Mouse (Mus musculus) neural tube, embryonic 14.5 days (tissue): ENCODE measurements around the gene Cfap97d2. TPM values are rescaled to one million over a fixed set of nuclear protein-coding genes. Genes with fewer than 3 reads are reported as not detected.

Experiments
- ATAC-seq: fragments of 200-750 bp; cut with Nextera tagmentation; 2 replicates; pipeline ENCODE4 v1.8.0; 2017; ENCODE audit warnings: low read depth, mild to moderate bottlenecking, moderate TSS enrichment, moderate library complexity
- H3K27ac ChIP-seq: fragments of 300-500 bp; sonication (generic); 2 replicates; pipeline ENCODE4 v1.5.1; 2014; ENCODE audit warnings: low read depth, mild to moderate bottlenecking, control low read depth, low read length, moderate library complexity, mixed read lengths
- H3K27me3 ChIP-seq: fragments of 300-500 bp; sonication (generic); 2 replicates; pipeline ENCODE4 v1.6.1; 2014; ENCODE audit warnings: low read length; ENCODE audit not compliant: control insufficient read depth, insufficient read depth
- H3K36me3 ChIP-seq: fragments of 300-500 bp; sonication (generic); 2 replicates; pipeline ENCODE4 v1.6.1; 2014; ENCODE audit warnings: low read length, mixed read lengths; ENCODE audit not compliant: control insufficient read depth, insufficient read depth
- H3K4me1 ChIP-seq: fragments of 300-500 bp; sonication (generic); 2 replicates; pipeline ENCODE4 v1.6.1; 2014; ENCODE audit warnings: low read length; ENCODE audit not compliant: control insufficient read depth, insufficient read depth
- H3K4me2 ChIP-seq: fragments of 300-500 bp; sonication (generic); 2 replicates; pipeline ENCODE4 v1.6.1; 2014; ENCODE audit warnings: mild to moderate bottlenecking, low read depth, low read length, control low read depth
- H3K4me3 ChIP-seq: fragments of 300-500 bp; sonication (generic); 2 replicates; pipeline ENCODE4 v1.5.1; 2014; ENCODE audit warnings: low read depth, low read length, control low read depth, mixed read lengths
- H3K9ac ChIP-seq: fragments of 300-500 bp; sonication (generic); replicated peaks from 2 replicates; pipeline ENCODE4 v1.6.1; 2014; ENCODE audit warnings: low read depth, mild to moderate bottlenecking, control low read depth, low read length, mixed read lengths
- H3K9me3 ChIP-seq: fragments of 300-500 bp; sonication (generic); 2 replicates; pipeline ENCODE4 v1.6.1; 2016; ENCODE audit warnings: low read length; ENCODE audit not compliant: control insufficient read depth
- WGBS: fragments of 180-500 bp; shearing (Covaris S2); extraction: QIAGEN DNeasy Blood & Tissue Kit; methylation state at CpG from one replicate; pipeline ENCODE4 v1.1.7; 2014; 5-methylcytosine and 5-hydroxymethylcytosine counted together
- polyA plus RNA-seq: library from polyadenylated mRNA; unstranded; fragments of >200 nt; fragmentation: Nextera tagmentation; extraction: Ambion mirVana; gene quantifications from 2 replicates; pipeline ENCODE4 v1.2.1, GENCODE M21; 2014

Cfap97d2 gene
- polyA plus RNA-seq, 1 experiment from 2014 or later, result 1.2 TPM

- Histone ChIP-seq H3K36me3 (peaks cover 13% of the 10 kb centered on the region; the same call in 1 of the 2 replicates), H3K27ac (peak overlapping the region; percentile 99), H3K4me2 (peak overlapping the region; percentile 93), H3K4me1 (peaks cover 4% of the 10 kb centered on the region; the same call in 1 of the 2 replicates), H3K9me3 (no peaks in the 10 kb centered on the region), H3K9ac (peak overlapping the region; percentile 94), H3K4me3 (peak overlapping the region; percentile 65), H3K27me3 (no peaks in the 10 kb centered on the region)
- under 1% methylated on average over 37 of the region's 47 CpGs for WGBS
- ATAC-seq, result peak; percentile 96
Measured at GRCm38 (mm10) chr8:13785764-13786299, 80.1 kb downstream of the Cfap97d2 start.

- no peak for ATAC-seq
- Histone ChIP-seq H3K9me3 (no peaks in the 10 kb centered on the region), H3K4me3 (no peak overlapping the region), H3K4me1 (peaks cover 4% of the 10 kb centered on the region; the same call in 1 of the 2 replicates), H3K4me2 (no peak overlapping the region), H3K27ac (no peak overlapping the region), H3K9ac (no peak overlapping the region), H3K36me3 (peaks cover 16% of the 10 kb centered on the region; the same call in 1 of the 2 replicates), H3K27me3 (no peaks in the 10 kb centered on the region)
- over 99% methylated on average over 8 of the region's 8 CpGs for WGBS
Measured at GRCm38 (mm10) chr8:13789606-13790005, 83.9 kb downstream of the Cfap97d2 start.

Other genes starting within 250 kb of the Cfap97d2 start
- gene Gas6, start 211.4 kb upstream of the Cfap97d2 start, polyA plus RNA-seq, result 26.6 and 33.4 TPM in 2 replicates
- not detected in 2 replicates for gene 1700029H14Rik, start 143.4 kb upstream of the Cfap97d2 start, polyA plus RNA-seq
- gene Rasa3, start 28.3 kb upstream of the Cfap97d2 start, polyA plus RNA-seq, result 34.4 and 38.3 TPM in 2 replicates
- 150 and 179 TPM in 2 replicates for gene Cdc16, start 51.8 kb downstream of the Cfap97d2 start, polyA plus RNA-seq
- gene Upf3a, start 79.7 kb downstream of the Cfap97d2 start, polyA plus RNA-seq, result 38.8 and 46.9 TPM in 2 replicates
- gene AF366264, start 132.5 kb downstream of the Cfap97d2 start, polyA plus RNA-seq, result not detected in 2 replicates
- 57.7 and 60.1 TPM in 2 replicates for gene Champ1, start 163.8 kb downstream of the Cfap97d2 start, polyA plus RNA-seq
- gene Coprs, start 184.4 kb downstream of the Cfap97d2 start, polyA plus RNA-seq, result 132 and 161 TPM in 2 replicates